Mouse (Mus musculus): ENCODE measurements around the gene Mrpl2. TPM values are rescaled to one million over a fixed set of nuclear protein-coding genes. Genes with fewer than 3 reads are reported as not detected.

Gene Mrpl2
- polyA plus RNA-seq, 1 experiment = 151 TPM

GRCm38 (mm10) chr17:46647279-46647678, 1.2 kb downstream of the Mrpl2 start:
- Histone ChIP-seq H3K4me3 (ENCODE audit: insufficient read depth, poor library complexity, severe bottlenecking) (no peak overlapping the region), H3K36me3 (ENCODE audit: control insufficient read depth, insufficient read depth) (peaks cover 14% of the 10 kb centered on the region)

GRCm38 (mm10) chr17:46648436-46648835, 2.4 kb downstream of the Mrpl2 start:
- no peak overlapping the region for H3K4me3 ChIP-seq (ENCODE audit: insufficient read depth, poor library complexity, severe bottlenecking)
- peaks cover 35% of the 10 kb centered on the region for H3K79me2 ChIP-seq (ENCODE audit: control insufficient read depth, insufficient read depth)
- H3K79me3 ChIP-seq (ENCODE audit: low read depth) = peaks cover 9% of the 10 kb centered on the region
- H3ac ChIP-seq (ENCODE audit: control insufficient read depth, insufficient read length, low read depth) = no peak overlapping the region
- no peak for TF ChIP-seq CEBPB (IDR thresholded peaks at IDR 0.05; ENCODE audit: low read depth)
- no peak for TF ChIP-seq FOSL1 (IDR thresholded peaks at IDR 0.05; ENCODE audit: insufficient read depth, low read length, poor library complexity, severe bottlenecking)
- no peak for TF ChIP-seq MYOD1 (IDR thresholded peaks at IDR 0.05; ENCODE audit: control insufficient read depth, insufficient read length, low read depth)
- no peak for TF ChIP-seq MAX (IDR thresholded peaks at IDR 0.05)
- no peak for TF ChIP-seq USF1 (IDR thresholded peaks at IDR 0.05; ENCODE audit: low read depth)
- no peak for TF ChIP-seq MYOG (IDR thresholded peaks at IDR 0.05; ENCODE audit: control insufficient read depth, extremely low read depth, insufficient read length)
- no peak for TF ChIP-seq CTCF (IDR thresholded peaks at IDR 0.05; ENCODE audit: control insufficient read depth, insufficient read depth, insufficient read length)
- peaks cover 17% of the 10 kb centered on the region for H3K36me3 ChIP-seq (ENCODE audit: control insufficient read depth, insufficient read depth)
- no peaks in the 10 kb centered on the region for H3K27me3 ChIP-seq (ENCODE audit: control insufficient read depth, insufficient read depth, insufficient read length)

More at GRCm38 (mm10) chr17:46647279-46647678, 1.2 kb downstream of the Mrpl2 start:
- TF ChIP-seq CEBPB (IDR thresholded peaks at IDR 0.05; ENCODE audit: low read depth) (no peak), FOSL1 (IDR thresholded peaks at IDR 0.05; ENCODE audit: insufficient read depth, low read length, poor library complexity, severe bottlenecking) (no peak), MAX (IDR thresholded peaks at IDR 0.05) (no peak), MYOG (IDR thresholded peaks at IDR 0.05; ENCODE audit: control insufficient read depth, extremely low read depth, insufficient read length) (no peak), MYOD1 (IDR thresholded peaks at IDR 0.05; ENCODE audit: control insufficient read depth, insufficient read length, low read depth) (no peak), CTCF (IDR thresholded peaks at IDR 0.05; ENCODE audit: control insufficient read depth, insufficient read depth, insufficient read length) (no peak), USF1 (IDR thresholded peaks at IDR 0.05; ENCODE audit: low read depth) (no peak)
- Histone ChIP-seq H3K79me3 (ENCODE audit: low read depth) (peaks cover 9% of the 10 kb centered on the region), H3K27me3 (ENCODE audit: control insufficient read depth, insufficient read depth, insufficient read length) (no peaks in the 10 kb centered on the region), H3ac (ENCODE audit: control insufficient read depth, insufficient read length, low read depth) (no peak overlapping the region), H3K79me2 (ENCODE audit: control insufficient read depth, insufficient read depth) (peaks cover 31% of the 10 kb centered on the region)

- peaks cover 22% of the 10 kb centered on the region for H3K36me3 ChIP-seq (ENCODE audit: control insufficient read depth, insufficient read depth)
- H3K79me3 ChIP-seq (ENCODE audit: low read depth) = peaks cover 9% of the 10 kb centered on the region
- TF ChIP-seq CEBPB (IDR thresholded peaks at IDR 0.05; ENCODE audit: low read depth) = no peak
- no peak for TF ChIP-seq MYOD1 (IDR thresholded peaks at IDR 0.05; ENCODE audit: control insufficient read depth, insufficient read length, low read depth)
- TF ChIP-seq MYOG (IDR thresholded peaks at IDR 0.05; ENCODE audit: control insufficient read depth, extremely low read depth, insufficient read length) = no peak
- no peak for TF ChIP-seq FOSL1 (IDR thresholded peaks at IDR 0.05; ENCODE audit: insufficient read depth, low read length, poor library complexity, severe bottlenecking)
- TF ChIP-seq USF1 (IDR thresholded peaks at IDR 0.05; ENCODE audit: low read depth) = no peak
- H3ac ChIP-seq (ENCODE audit: control insufficient read depth, insufficient read length, low read depth) = peak overlapping the region; percentile 47
- no peak overlapping the region for H3K4me3 ChIP-seq (ENCODE audit: insufficient read depth, poor library complexity, severe bottlenecking)
- H3K79me2 ChIP-seq (ENCODE audit: control insufficient read depth, insufficient read depth) = peaks cover 35% of the 10 kb centered on the region
- H3K27me3 ChIP-seq (ENCODE audit: control insufficient read depth, insufficient read depth, insufficient read length) = no peaks in the 10 kb centered on the region
Measured at GRCm38 (mm10) chr17:46649811-46650210, 3.8 kb downstream of the Mrpl2 start.

GRCm38 (mm10) chr17:46650232-46651031, 4.4 kb downstream of the Mrpl2 start, which contains the start of gene Cul7:
Gene Cul7 (plus strand): TSS chr17:46650337.
- peaks cover 9% of the 10 kb centered on the region for H3K79me3 ChIP-seq (ENCODE audit: low read depth)

DNA sequence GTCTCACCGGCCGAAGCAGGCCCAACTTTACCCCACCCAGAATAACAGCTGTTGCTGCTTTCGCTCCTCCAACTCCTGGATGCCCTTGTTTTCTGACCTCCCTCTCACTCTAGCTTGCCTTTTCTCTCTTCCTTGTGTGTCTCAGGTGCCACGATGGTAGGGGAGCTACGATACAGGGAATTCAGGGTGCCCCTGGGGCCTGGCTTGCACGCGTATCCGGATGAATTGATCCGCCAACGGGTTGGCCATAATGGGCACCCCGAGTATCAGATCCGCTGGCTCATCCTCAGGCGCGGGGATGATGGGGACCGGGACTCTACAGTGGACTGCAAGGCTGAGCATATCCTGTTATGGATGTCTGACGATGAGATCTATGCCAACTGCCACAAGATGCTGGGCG, 5.3 kb downstream of the Mrpl2 start:
- TF ChIP-seq FOSL1 (IDR thresholded peaks at IDR 0.05; ENCODE audit: insufficient read depth, low read length, poor library complexity, severe bottlenecking) (no peak), MYOG (IDR thresholded peaks at IDR 0.05; ENCODE audit: control insufficient read depth, extremely low read depth, insufficient read length) (no peak), MAX (IDR thresholded peaks at IDR 0.05) (no peak), MYOD1 (IDR thresholded peaks at IDR 0.05; ENCODE audit: control insufficient read depth, insufficient read length, low read depth) (no peak), USF1 (IDR thresholded peaks at IDR 0.05; ENCODE audit: low read depth) (no peak), CEBPB (IDR thresholded peaks at IDR 0.05; ENCODE audit: low read depth) (no peak), CTCF (IDR thresholded peaks at IDR 0.05; ENCODE audit: control insufficient read depth, insufficient read depth, insufficient read length) (no peak)
- Histone ChIP-seq H3K79me2 (ENCODE audit: control insufficient read depth, insufficient read depth) (peaks cover 33% of the 10 kb centered on the region), H3K36me3 (ENCODE audit: control insufficient read depth, insufficient read depth) (peaks cover 22% of the 10 kb centered on the region), H3K4me3 (ENCODE audit: insufficient read depth, poor library complexity, severe bottlenecking) (peak overlapping the region; percentile 18), H3ac (ENCODE audit: control insufficient read depth, insufficient read length, low read depth) (peak overlapping the region; percentile 40), H3K79me3 (ENCODE audit: low read depth) (peaks cover 9% of the 10 kb centered on the region), H3K27me3 (ENCODE audit: control insufficient read depth, insufficient read depth, insufficient read length) (no peaks in the 10 kb centered on the region)

More at GRCm38 (mm10) chr17:46650232-46651031, 4.4 kb downstream of the Mrpl2 start, which contains the start of gene Cul7:
- Histone ChIP-seq H3K4me3 (ENCODE audit: insufficient read depth, poor library complexity, severe bottlenecking) (peak within 1 kb of the TSS; percentile 40), H3K79me2 (ENCODE audit: control insufficient read depth, insufficient read depth) (peaks cover 35% of the 10 kb centered on the region), H3K27me3 (ENCODE audit: control insufficient read depth, insufficient read depth, insufficient read length) (no peaks in the 10 kb centered on the region), H3ac (ENCODE audit: control insufficient read depth, insufficient read length, low read depth) (peak within 1 kb of the TSS; percentile 77), H3K36me3 (ENCODE audit: control insufficient read depth, insufficient read depth) (peaks cover 22% of the 10 kb centered on the region)
- TF ChIP-seq FOSL1 (IDR thresholded peaks at IDR 0.05; ENCODE audit: insufficient read depth, low read length, poor library complexity, severe bottlenecking) (no peak), USF1 (IDR thresholded peaks at IDR 0.05; ENCODE audit: low read depth) (no peak), MYOG (IDR thresholded peaks at IDR 0.05; ENCODE audit: control insufficient read depth, extremely low read depth, insufficient read length) (no peak), CEBPB (IDR thresholded peaks at IDR 0.05; ENCODE audit: low read depth) (no peak), MYOD1 (IDR thresholded peaks at IDR 0.05; ENCODE audit: control insufficient read depth, insufficient read length, low read depth) (no peak), CTCF (IDR thresholded peaks at IDR 0.05; ENCODE audit: control insufficient read depth, insufficient read depth, insufficient read length) (no peak), MAX (IDR thresholded peaks at IDR 0.05) (no peak)
